Mouse (Mus musculus): ENCODE data around the gene H2-Ob. TPM values are rescaled to one million over a fixed set of nuclear protein-coding genes. Genes with fewer than 3 reads are reported as not detected.

The H2-Ob gene
- polyA plus RNA-seq, 1 experiment from 2014 or later = not detected

DNA sequence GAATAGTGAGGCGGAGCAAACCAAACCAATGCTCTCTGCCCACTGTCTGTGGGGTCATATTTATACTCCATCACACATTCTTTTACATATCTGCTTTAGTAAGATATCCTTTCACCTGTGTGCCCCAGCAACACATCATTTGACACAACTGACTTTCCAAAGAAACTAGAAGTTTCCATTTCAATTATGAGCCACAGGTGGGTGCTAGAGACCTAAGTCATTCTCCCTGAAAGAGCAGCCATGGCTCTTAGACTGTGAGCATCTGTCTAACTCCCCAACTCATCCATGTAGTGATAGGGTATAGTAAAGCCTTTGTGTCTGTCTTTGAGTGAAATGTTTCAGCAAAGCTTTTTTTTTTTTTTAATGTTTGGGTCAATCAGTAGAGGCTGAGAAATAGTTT is 33.4 kb downstream of the H2-Ob start:
- Histone ChIP-seq H3K4me2 (ENCODE audit: low read depth, low read length) (no peak overlapping the region), H3K9me3 (replicated peaks; ENCODE audit: control insufficient read depth, low read length) (no peaks in the 10 kb centered on the region), H3K4me3 (ENCODE audit: low read depth, low read length) (no peak overlapping the region), H3K4me1 (ENCODE audit: control insufficient read depth, insufficient read depth, low read length) (no peaks in the 10 kb centered on the region), H3K27ac (replicated peaks; ENCODE audit: low read depth, low read length) (no peak overlapping the region), H3K27me3 (ENCODE audit: control insufficient read depth, insufficient read depth, low read length) (no peaks in the 10 kb centered on the region), H3K9ac (replicated peaks; ENCODE audit: low read length) (no peak overlapping the region), H3K36me3 (replicated peaks; ENCODE audit: control insufficient read depth, insufficient read depth, low read depth, low read length) (no peaks in the 10 kb centered on the region)
- DNase-seq (ENCODE audit: low spot score) (no peak), ATAC-seq (replicated peaks; ENCODE audit: insufficient number of reproducible peaks, low FRiP score, low TSS enrichment, low read depth) (no peak)
- WGBS = 88% methylated on average over 1 of the region's 1 CpGs

GRCm38 (mm10) chr17:34280499-34281038 is 41.9 kb downstream of the H2-Ob start:
- no peak overlapping the region for H3K4me2 ChIP-seq (ENCODE audit: low read depth, low read length)
- no peak overlapping the region for H3K4me3 ChIP-seq (ENCODE audit: low read depth, low read length)
- no peak overlapping the region for H3K27ac ChIP-seq (replicated peaks; ENCODE audit: low read depth, low read length)
- H3K36me3 ChIP-seq (replicated peaks; ENCODE audit: control insufficient read depth, insufficient read depth, low read depth, low read length) = no peaks in the 10 kb centered on the region
- H3K4me1 ChIP-seq (ENCODE audit: control insufficient read depth, insufficient read depth, low read length) = no peaks in the 10 kb centered on the region
- DNase-seq (ENCODE audit: low spot score) = no peak
- WGBS = 72% methylated on average over 1 of the region's 1 CpGs
- H3K9ac ChIP-seq (replicated peaks; ENCODE audit: low read length) = no peak overlapping the region
- H3K27me3 ChIP-seq (ENCODE audit: control insufficient read depth, insufficient read depth, low read length) = no peaks in the 10 kb centered on the region
- ATAC-seq (replicated peaks; ENCODE audit: insufficient number of reproducible peaks, low FRiP score, low TSS enrichment, low read depth) = peak; percentile 29; the same call in 1 of the 2 replicates
- H3K9me3 ChIP-seq (replicated peaks; ENCODE audit: control insufficient read depth, low read length) = no peaks in the 10 kb centered on the region

DNA sequence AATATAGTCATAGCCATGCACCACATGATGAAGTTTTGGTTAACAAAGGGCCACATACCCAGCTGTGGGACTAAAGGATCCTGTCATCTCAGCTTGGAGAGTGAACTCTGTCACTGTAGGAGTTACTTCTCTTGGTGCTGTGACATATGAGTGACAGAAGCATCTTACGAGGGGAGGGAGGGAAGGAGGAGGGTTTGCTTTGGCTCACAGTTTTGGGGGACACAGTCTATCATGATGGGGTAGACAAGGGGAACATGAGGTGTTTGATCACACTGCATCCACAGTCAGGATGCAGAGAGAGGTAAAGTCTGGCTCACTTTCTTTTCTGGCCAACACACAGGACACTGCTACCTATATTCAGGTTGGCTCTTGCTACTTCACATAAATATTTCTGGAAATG is 43.1 kb downstream of the H2-Ob start:
- no peaks in the 10 kb centered on the region for H3K9me3 ChIP-seq (replicated peaks; ENCODE audit: control insufficient read depth, low read length)
- H3K27ac ChIP-seq (replicated peaks; ENCODE audit: low read depth, low read length) = no peak overlapping the region
- no peaks in the 10 kb centered on the region for H3K36me3 ChIP-seq (replicated peaks; ENCODE audit: control insufficient read depth, insufficient read depth, low read depth, low read length)
- no peak overlapping the region for H3K4me3 ChIP-seq (ENCODE audit: low read depth, low read length)
- ATAC-seq (replicated peaks; ENCODE audit: insufficient number of reproducible peaks, low FRiP score, low TSS enrichment, low read depth) (no peak), DNase-seq (ENCODE audit: low spot score) (no peak)
- H3K4me1 ChIP-seq (ENCODE audit: control insufficient read depth, insufficient read depth, low read length) = no peaks in the 10 kb centered on the region
- H3K4me2 ChIP-seq (ENCODE audit: low read depth, low read length) = no peak overlapping the region
- no peaks in the 10 kb centered on the region for H3K27me3 ChIP-seq (ENCODE audit: control insufficient read depth, insufficient read depth, low read length)
- WGBS = 57% methylated on average over 1 of the region's 1 CpGs
- no peak overlapping the region for H3K9ac ChIP-seq (replicated peaks; ENCODE audit: low read length)

DNA sequence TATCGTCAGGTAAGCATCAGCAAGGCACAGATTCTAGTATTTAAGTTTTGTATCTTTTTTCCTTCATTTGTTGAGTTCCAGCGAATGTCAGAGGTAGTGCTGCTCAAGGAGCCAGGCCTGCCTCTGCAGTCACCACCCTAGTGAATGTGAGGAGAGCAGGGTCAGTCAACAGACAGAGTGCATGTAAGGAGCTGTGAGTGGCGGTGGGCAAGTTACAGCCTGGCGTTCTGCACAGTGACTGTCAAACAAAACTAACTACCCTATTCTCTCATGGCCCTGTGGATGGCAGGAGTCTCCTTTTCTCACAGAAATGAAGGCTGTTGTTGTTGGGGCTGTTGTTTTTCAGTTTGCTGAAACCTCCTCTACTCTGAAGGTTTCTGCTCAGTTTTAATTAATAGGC is 46.7 kb downstream of the H2-Ob start:
- WGBS = 77% methylated on average over 4 of the region's 4 CpGs
- H3K9me3 ChIP-seq (replicated peaks; ENCODE audit: control insufficient read depth, low read length) = no peaks in the 10 kb centered on the region

GRCm38 (mm10) chr17:34285848-34286247 is 47.1 kb downstream of the H2-Ob start:
- H3K4me1 ChIP-seq (ENCODE audit: control insufficient read depth, insufficient read depth, low read length) = no peaks in the 10 kb centered on the region
- 42% methylated on average over 4 of the region's 4 CpGs for WGBS
- H3K27ac ChIP-seq (replicated peaks; ENCODE audit: low read depth, low read length) = no peak overlapping the region
- no peaks in the 10 kb centered on the region for H3K9me3 ChIP-seq (replicated peaks; ENCODE audit: control insufficient read depth, low read length)
- H3K4me3 ChIP-seq (ENCODE audit: low read depth, low read length) = no peak overlapping the region
- H3K27me3 ChIP-seq (ENCODE audit: control insufficient read depth, insufficient read depth, low read length) = no peaks in the 10 kb centered on the region
- no peak overlapping the region for H3K4me2 ChIP-seq (ENCODE audit: low read depth, low read length)
- H3K9ac ChIP-seq (replicated peaks; ENCODE audit: low read length) = no peak overlapping the region
- peak; percentile 17 for DNase-seq (ENCODE audit: low spot score)
- no peak for ATAC-seq (replicated peaks; ENCODE audit: insufficient number of reproducible peaks, low FRiP score, low TSS enrichment, low read depth)
- no peaks in the 10 kb centered on the region for H3K36me3 ChIP-seq (replicated peaks; ENCODE audit: control insufficient read depth, insufficient read depth, low read depth, low read length)

More for the DNA sequence above, 46.7 kb downstream of the H2-Ob start:
- no peak overlapping the region for H3K4me2 ChIP-seq (ENCODE audit: low read depth, low read length)
- no peak overlapping the region for H3K27ac ChIP-seq (replicated peaks; ENCODE audit: low read depth, low read length)
- no peak for ATAC-seq (replicated peaks; ENCODE audit: insufficient number of reproducible peaks, low FRiP score, low TSS enrichment, low read depth)
- H3K36me3 ChIP-seq (replicated peaks; ENCODE audit: control insufficient read depth, insufficient read depth, low read depth, low read length) = no peaks in the 10 kb centered on the region
- H3K27me3 ChIP-seq (ENCODE audit: control insufficient read depth, insufficient read depth, low read length) = no peaks in the 10 kb centered on the region
- no peaks in the 10 kb centered on the region for H3K4me1 ChIP-seq (ENCODE audit: control insufficient read depth, insufficient read depth, low read length)
- H3K9ac ChIP-seq (replicated peaks; ENCODE audit: low read length) = no peak overlapping the region
- DNase-seq (ENCODE audit: low spot score) = no peak
- no peak overlapping the region for H3K4me3 ChIP-seq (ENCODE audit: low read depth, low read length)

DNA sequence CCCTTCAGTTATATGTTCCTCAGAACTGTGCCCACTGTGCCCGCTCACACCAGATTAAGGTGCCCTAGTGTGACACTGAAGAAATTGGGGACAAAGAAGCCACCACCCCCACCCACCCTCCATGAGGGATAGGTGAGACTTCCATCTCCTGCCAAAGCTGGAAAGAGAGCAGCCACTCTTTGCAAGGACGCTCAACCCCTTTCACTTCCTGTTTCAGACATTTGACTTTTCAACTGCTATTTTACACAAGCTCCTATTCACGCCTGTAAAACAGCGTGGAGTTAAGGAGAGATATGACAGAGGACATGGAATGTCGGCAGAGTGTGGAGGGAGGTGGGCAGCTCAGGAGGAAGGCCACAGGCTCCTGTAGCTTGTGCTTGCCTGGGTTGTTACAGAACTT is 47.8 kb downstream of the H2-Ob start:
- H3K36me3 ChIP-seq (replicated peaks; ENCODE audit: control insufficient read depth, insufficient read depth, low read depth, low read length) = no peaks in the 10 kb centered on the region
- no peaks in the 10 kb centered on the region for H3K27me3 ChIP-seq (ENCODE audit: control insufficient read depth, insufficient read depth, low read length)
- H3K4me1 ChIP-seq (ENCODE audit: control insufficient read depth, insufficient read depth, low read length) = no peaks in the 10 kb centered on the region
- WGBS = 72% methylated on average over 5 of the region's 5 CpGs
- no peaks in the 10 kb centered on the region for H3K9me3 ChIP-seq (replicated peaks; ENCODE audit: control insufficient read depth, low read length)
- no peak overlapping the region for H3K4me2 ChIP-seq (ENCODE audit: low read depth, low read length)
- no peak overlapping the region for H3K27ac ChIP-seq (replicated peaks; ENCODE audit: low read depth, low read length)
- ATAC-seq (replicated peaks; ENCODE audit: insufficient number of reproducible peaks, low FRiP score, low TSS enrichment, low read depth) = no peak
- H3K4me3 ChIP-seq (ENCODE audit: low read depth, low read length) = no peak overlapping the region
- no peak overlapping the region for H3K9ac ChIP-seq (replicated peaks; ENCODE audit: low read length)
- no peak for DNase-seq (ENCODE audit: low spot score)

DNA sequence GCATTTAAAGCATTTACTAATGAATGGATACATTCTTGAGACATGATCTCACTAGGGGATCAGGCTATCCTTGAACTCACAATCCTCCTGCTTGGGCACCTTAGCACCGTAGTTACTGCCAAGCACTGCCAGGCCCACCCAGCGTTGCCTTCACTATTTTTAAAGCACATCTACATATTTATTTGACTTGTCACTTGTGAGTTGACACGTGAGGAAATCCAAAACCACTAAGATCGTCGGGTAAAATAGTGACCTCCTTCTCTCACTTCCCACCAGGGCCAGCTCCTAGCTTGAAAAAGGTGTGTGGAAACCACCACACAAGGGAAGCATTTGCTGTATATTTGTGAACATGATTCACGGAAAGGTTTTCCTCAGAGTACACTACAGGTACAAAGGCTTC is 48.3 kb downstream of the H2-Ob start:
- Histone ChIP-seq H3K9me3 (replicated peaks; ENCODE audit: control insufficient read depth, low read length) (no peaks in the 10 kb centered on the region), H3K4me2 (ENCODE audit: low read depth, low read length) (no peak overlapping the region), H3K4me1 (ENCODE audit: control insufficient read depth, insufficient read depth, low read length) (no peaks in the 10 kb centered on the region), H3K27me3 (ENCODE audit: control insufficient read depth, insufficient read depth, low read length) (no peaks in the 10 kb centered on the region), H3K27ac (replicated peaks; ENCODE audit: low read depth, low read length) (no peak overlapping the region), H3K9ac (replicated peaks; ENCODE audit: low read length) (no peak overlapping the region), H3K36me3 (replicated peaks; ENCODE audit: control insufficient read depth, insufficient read depth, low read depth, low read length) (no peaks in the 10 kb centered on the region), H3K4me3 (ENCODE audit: low read depth, low read length) (no peak overlapping the region)
- ATAC-seq (replicated peaks; ENCODE audit: insufficient number of reproducible peaks, low FRiP score, low TSS enrichment, low read depth) (no peak), DNase-seq (ENCODE audit: low spot score) (no peak)
- 62% methylated on average over 6 of the region's 6 CpGs for WGBS

DNA sequence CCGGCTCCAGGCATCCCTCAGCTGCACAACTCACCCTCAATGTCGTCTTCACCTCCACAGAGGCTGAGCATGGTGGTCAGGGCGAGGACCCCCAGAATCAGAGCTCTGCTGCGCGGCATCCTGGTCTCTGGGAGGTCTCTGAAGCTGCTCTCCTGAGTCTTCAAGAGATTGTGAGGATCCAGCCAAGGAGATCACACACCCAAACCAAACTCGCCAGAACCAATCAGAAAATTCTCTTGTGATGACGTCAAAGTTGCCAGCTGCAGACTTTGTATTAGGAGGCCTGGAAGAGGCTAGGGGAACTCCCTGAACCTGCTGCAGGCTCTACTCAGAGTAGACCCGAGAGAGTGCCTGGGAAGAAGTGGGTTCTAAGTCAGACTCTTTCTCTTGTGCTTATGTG is 48.9 kb downstream of the H2-Ob start, which contains the start of gene H2-Aa:
Gene H2-Aa (minus strand): TSS at position 176 of the 400 bp plus-strand sequence.
- H3K4me3 ChIP-seq (ENCODE audit: low read depth, low read length) = no peak within 1 kb of the TSS
- no peak within 1 kb of the TSS for H3K4me2 ChIP-seq (ENCODE audit: low read depth, low read length)
- H3K27ac ChIP-seq (replicated peaks; ENCODE audit: low read depth, low read length) = no peak within 1 kb of the TSS
- DNase-seq (ENCODE audit: low spot score) (peak; percentile 78), ATAC-seq (replicated peaks; ENCODE audit: insufficient number of reproducible peaks, low FRiP score, low TSS enrichment, low read depth) (no peak)
- H3K36me3 ChIP-seq (replicated peaks; ENCODE audit: control insufficient read depth, insufficient read depth, low read depth, low read length) = no peaks in the 10 kb centered on the region
- no peaks in the 10 kb centered on the region for H3K9me3 ChIP-seq (replicated peaks; ENCODE audit: control insufficient read depth, low read length)
- no peak within 1 kb of the TSS for H3K9ac ChIP-seq (replicated peaks; ENCODE audit: low read length)
- no peaks in the 10 kb centered on the region for H3K4me1 ChIP-seq (ENCODE audit: control insufficient read depth, insufficient read depth, low read length)
- no peaks in the 10 kb centered on the region for H3K27me3 ChIP-seq (ENCODE audit: control insufficient read depth, insufficient read depth, low read length)
- WGBS = 15% methylated on average over 8 of the region's 8 CpGs

Data from embryonic facial prominence, embryonic 11.5 days (tissue).